Mouse (Mus musculus): ENCODE data around the gene Capns2. TPM values are rescaled to one million over a fixed set of nuclear protein-coding genes. Genes with fewer than 3 reads are reported as not detected.
"Not testable (repeated sequence)": the region's sequence is repeated elsewhere in the genome, so short reads cannot be mapped to it uniquely, and the experiment has no call there.

The Capns2 gene
- polyA plus RNA-seq, 1 experiment from 2014 or later: 0.27 TPM

DNA sequence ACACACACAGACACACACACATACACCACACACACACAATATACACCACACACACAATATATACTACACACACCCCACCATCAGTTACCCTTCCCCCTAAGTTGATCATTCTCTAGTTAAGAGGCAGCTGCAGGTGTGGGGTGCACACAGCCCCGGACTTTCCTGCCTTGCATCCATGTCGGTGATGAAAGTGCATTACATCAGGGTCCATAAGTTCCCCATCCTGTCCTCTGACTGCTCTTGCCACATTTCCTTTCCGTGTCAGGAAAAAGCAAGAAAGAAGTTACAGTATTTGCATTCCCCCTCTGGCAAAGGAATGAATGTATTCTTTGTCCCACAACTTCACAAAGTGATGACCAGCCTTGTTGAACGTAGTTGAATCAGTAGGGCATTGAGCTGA, 20.0 kb upstream of the Capns2 start:
- no peak overlapping the region for H3K4me3 ChIP-seq

GRCm38 (mm10) chr8:92883771-92884170, 17.4 kb upstream of the Capns2 start:
- no peaks in the 10 kb centered on the region for H3K4me1 ChIP-seq (replicated peaks)
- H3K9me3 ChIP-seq: no peaks in the 10 kb centered on the region
- ATAC-seq (ENCODE audit: low read depth): no peak
- no peak overlapping the region for H3K4me2 ChIP-seq
- peaks cover 11% of the 10 kb centered on the region for H3K36me3 ChIP-seq
- H3K9ac ChIP-seq: no peak overlapping the region
- H3K27ac ChIP-seq (replicated peaks): no peak overlapping the region
- no peaks in the 10 kb centered on the region for H3K27me3 ChIP-seq
- no peak overlapping the region for H3K4me3 ChIP-seq
- 75% methylated on average over 2 of the region's 2 CpGs for WGBS

More for the DNA sequence above, 20.0 kb upstream of the Capns2 start:
- Histone ChIP-seq H3K27ac (replicated peaks) (no peak overlapping the region), H3K9ac (no peak overlapping the region), H3K9me3 (no peaks in the 10 kb centered on the region), H3K4me1 (replicated peaks) (no peaks in the 10 kb centered on the region), H3K36me3 (peaks cover 11% of the 10 kb centered on the region), H3K27me3 (no peaks in the 10 kb centered on the region), H3K4me2 (no peak overlapping the region)
- WGBS: 61% methylated on average over 4 of the region's 4 CpGs
- ATAC-seq (ENCODE audit: low read depth): no peak

GRCm38 (mm10) chr8:92892216-92892615, 9.0 kb upstream of the Capns2 start:
- WGBS: 83% methylated on average over 3 of the region's 3 CpGs
- H3K27ac ChIP-seq (replicated peaks); H3K27me3 ChIP-seq; H3K4me3 ChIP-seq; ATAC-seq (ENCODE audit: low read depth); H3K9me3 ChIP-seq; H3K9ac ChIP-seq; H3K36me3 ChIP-seq; H3K4me2 ChIP-seq; H3K4me1 ChIP-seq (replicated peaks): not testable (repeated sequence)

GRCm38 (mm10) chr8:92893870-92894269, 7.3 kb upstream of the Capns2 start:
- WGBS: 80% methylated on average over 2 of the region's 2 CpGs
- H3K9ac ChIP-seq: no peak overlapping the region

DNA sequence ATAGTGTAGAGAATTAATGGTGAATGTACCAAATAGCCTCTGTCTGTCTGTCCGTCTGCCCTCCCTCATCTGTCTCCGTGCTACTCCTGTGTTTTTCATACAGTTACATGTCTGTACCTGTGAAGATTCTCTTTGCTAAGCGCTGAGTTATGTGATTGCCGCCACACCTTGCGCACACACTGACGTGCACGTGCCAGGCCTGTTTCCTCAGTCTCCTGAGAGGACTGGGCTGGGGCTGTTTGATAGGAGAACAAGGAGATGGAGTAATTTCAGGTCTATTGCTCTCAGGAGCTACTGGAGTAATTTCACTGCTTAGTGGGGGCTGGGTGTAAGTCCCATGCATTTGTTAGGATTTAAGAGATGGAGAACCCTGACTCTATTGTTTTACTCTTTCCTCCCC, 6.2 kb upstream of the Capns2 start:
- 79% methylated on average over 7 of the region's 7 CpGs for WGBS
- H3K36me3 ChIP-seq: no peaks in the 10 kb centered on the region; the same call in 1 of the 2 replicates
- no peaks in the 10 kb centered on the region for H3K9me3 ChIP-seq
- no peak overlapping the region for H3K4me3 ChIP-seq
- H3K27me3 ChIP-seq: no peaks in the 10 kb centered on the region
- no peak overlapping the region for H3K27ac ChIP-seq (replicated peaks)
- H3K9ac ChIP-seq: no peak overlapping the region
- no peak overlapping the region for H3K4me2 ChIP-seq
- no peak for ATAC-seq (ENCODE audit: low read depth)
- 0 out of 2 replicates have a peak, but pooled peaks cover 4% of the 10 kb centered on the region for H3K4me1 ChIP-seq (replicated peaks)

More at GRCm38 (mm10) chr8:92893870-92894269, 7.3 kb upstream of the Capns2 start:
- Histone ChIP-seq H3K9me3 (no peaks in the 10 kb centered on the region), H3K4me3 (no peak overlapping the region), H3K36me3 (no peaks in the 10 kb centered on the region; the same call in 1 of the 2 replicates), H3K27me3 (no peaks in the 10 kb centered on the region), H3K4me1 (replicated peaks) (0 out of 2 replicates have a peak, but pooled peaks cover 4% of the 10 kb centered on the region), H3K27ac (replicated peaks) (no peak overlapping the region), H3K4me2 (no peak overlapping the region)
- no peak for ATAC-seq (ENCODE audit: low read depth)

- H3K4me2 ChIP-seq: no peak overlapping the region
- 0 out of 2 replicates have a peak, but pooled peaks cover 4% of the 10 kb centered on the region for H3K4me1 ChIP-seq (replicated peaks)
- no peak overlapping the region for H3K4me3 ChIP-seq
- H3K27me3 ChIP-seq: no peaks in the 10 kb centered on the region
- no peaks in the 10 kb centered on the region for H3K9me3 ChIP-seq
- no peak overlapping the region for H3K27ac ChIP-seq (replicated peaks)
- H3K9ac ChIP-seq: no peak overlapping the region
- no peak for ATAC-seq (ENCODE audit: low read depth)
- WGBS: 75% methylated on average over 1 of the region's 1 CpGs
- H3K36me3 ChIP-seq: no peaks in the 10 kb centered on the region
Observed at GRCm38 (mm10) chr8:92896056-92896455, 5.2 kb upstream of the Capns2 start.

DNA sequence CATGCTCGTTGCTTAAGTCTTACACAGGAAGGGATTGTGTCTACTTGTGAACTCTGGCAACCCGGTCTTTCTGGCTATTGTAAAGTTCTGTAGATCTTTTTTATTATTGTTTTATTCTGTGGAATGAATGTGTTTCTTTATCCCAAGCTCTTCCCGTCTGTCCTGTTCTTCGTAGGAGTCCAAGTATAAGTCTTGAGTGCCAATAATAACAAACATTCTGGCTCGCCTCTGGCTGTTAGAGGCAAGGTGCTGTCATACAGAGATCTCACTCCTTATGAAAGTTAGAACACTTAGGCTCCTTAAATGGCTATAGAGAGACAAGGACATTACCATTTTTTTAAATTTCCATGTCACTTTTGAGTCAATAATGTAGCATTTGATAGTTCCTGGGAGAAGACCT, 4.6 kb upstream of the Capns2 start:
- Histone ChIP-seq H3K4me1 (replicated peaks) (0 out of 2 replicates have a peak, but pooled peaks cover 4% of the 10 kb centered on the region), H3K4me3 (no peak overlapping the region), H3K27ac (replicated peaks) (no peak overlapping the region), H3K4me2 (no peak overlapping the region), H3K9ac (no peak overlapping the region), H3K9me3 (no peaks in the 10 kb centered on the region), H3K36me3 (no peaks in the 10 kb centered on the region), H3K27me3 (no peaks in the 10 kb centered on the region)
- no peak for ATAC-seq (ENCODE audit: low read depth)
- 74% methylated on average over 5 of the region's 5 CpGs for WGBS

DNA sequence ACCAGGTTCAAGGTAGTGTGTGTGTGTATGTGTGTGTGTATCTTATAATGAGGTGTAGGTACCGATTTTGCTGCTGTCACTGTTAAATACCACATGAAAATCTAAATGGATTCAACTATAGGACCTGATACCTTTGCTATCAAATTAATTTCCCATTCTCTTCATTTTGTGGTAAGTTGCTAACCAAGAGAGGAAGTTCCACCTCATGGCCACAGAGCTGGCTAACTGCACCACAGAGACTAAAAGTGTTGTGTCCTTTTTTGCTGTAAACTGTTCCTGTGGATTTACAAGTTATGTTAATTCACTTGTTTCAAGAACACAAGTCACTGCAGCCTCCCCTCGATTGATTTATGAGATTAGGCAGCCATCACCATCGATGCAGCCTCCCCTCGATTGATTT, 3.4 kb upstream of the Capns2 start:
- peaks cover 6% of the 10 kb centered on the region; the same call in 1 of the 2 replicates for H3K36me3 ChIP-seq
- H3K4me1 ChIP-seq (replicated peaks): 0 out of 2 replicates have a peak, but pooled peaks cover 4% of the 10 kb centered on the region
- no peak overlapping the region for H3K4me3 ChIP-seq
- no peak for ATAC-seq (ENCODE audit: low read depth)
- no peak overlapping the region for H3K9ac ChIP-seq
- H3K27me3 ChIP-seq: no peaks in the 10 kb centered on the region
- no peak overlapping the region for H3K27ac ChIP-seq (replicated peaks)
- no peak overlapping the region for H3K4me2 ChIP-seq
- H3K9me3 ChIP-seq: no peaks in the 10 kb centered on the region
- WGBS: 74% methylated on average over 4 of the region's 4 CpGs

GRCm38 (mm10) chr8:92899590-92899989, 1.6 kb upstream of the Capns2 start:
- no peak overlapping the region for H3K9ac ChIP-seq
- H3K36me3 ChIP-seq: peaks cover 6% of the 10 kb centered on the region; the same call in 1 of the 2 replicates
- WGBS: 70% methylated on average over 9 of the region's 9 CpGs
- H3K4me2 ChIP-seq: no peak overlapping the region
- H3K27ac ChIP-seq (replicated peaks): no peak overlapping the region
- H3K27me3 ChIP-seq: no peaks in the 10 kb centered on the region
- 0 out of 2 replicates have a peak, but pooled peaks cover 4% of the 10 kb centered on the region for H3K4me1 ChIP-seq (replicated peaks)
- ATAC-seq (ENCODE audit: low read depth): no peak
- no peak overlapping the region for H3K4me3 ChIP-seq
- no peaks in the 10 kb centered on the region for H3K9me3 ChIP-seq

DNA sequence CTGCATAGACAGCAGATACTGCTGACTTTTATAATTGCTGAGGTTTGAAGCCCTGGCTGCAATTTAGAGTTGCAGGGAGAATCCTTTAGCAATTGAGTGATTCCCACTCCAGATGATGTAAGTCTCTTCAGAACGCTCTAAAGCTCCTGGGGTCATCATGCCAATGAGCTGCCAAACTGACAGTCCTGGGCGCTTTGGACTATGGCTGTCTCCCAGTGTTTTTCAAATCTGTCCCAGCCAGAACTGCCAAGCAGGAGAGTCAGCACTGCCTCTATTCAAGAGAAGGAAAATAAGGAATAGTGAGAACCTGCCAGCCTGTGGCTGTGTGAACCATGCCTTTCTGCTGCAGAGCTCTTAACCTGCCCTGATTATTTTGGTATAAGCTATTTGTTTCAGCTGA, 1.8 kb downstream of the Capns2 start:
- WGBS: 76% methylated on average over 2 of the region's 2 CpGs
- ATAC-seq (ENCODE audit: low read depth): no peak

GRCm38 (mm10) chr8:92903488-92904135, 2.4 kb downstream of the Capns2 start:
- H3K4me3 ChIP-seq: no peak overlapping the region
- ATAC-seq (ENCODE audit: low read depth): no peak
- no peaks in the 10 kb centered on the region for H3K9me3 ChIP-seq
- no peak overlapping the region for H3K27ac ChIP-seq (replicated peaks)
- H3K27me3 ChIP-seq: no peaks in the 10 kb centered on the region
- H3K4me2 ChIP-seq: no peak overlapping the region
- no peaks in the 10 kb centered on the region for H3K4me1 ChIP-seq (replicated peaks)
- WGBS: 88% methylated on average over 11 of the region's 11 CpGs
- H3K9ac ChIP-seq: no peak overlapping the region
- H3K36me3 ChIP-seq: peaks cover 6% of the 10 kb centered on the region; the same call in 1 of the 2 replicates

More for the DNA sequence above, 1.8 kb downstream of the Capns2 start:
- Histone ChIP-seq H3K27ac (replicated peaks) (no peak overlapping the region; the same call in 1 of the 2 replicates), H3K36me3 (peaks cover 6% of the 10 kb centered on the region; the same call in 1 of the 2 replicates), H3K9ac (no peak overlapping the region), H3K4me1 (replicated peaks) (no peaks in the 10 kb centered on the region), H3K27me3 (no peaks in the 10 kb centered on the region), H3K4me2 (no peak overlapping the region), H3K4me3 (no peak overlapping the region), H3K9me3 (no peaks in the 10 kb centered on the region)

GRCm38 (mm10) chr8:92906553-92906952, 5.3 kb downstream of the Capns2 start:
- Histone ChIP-seq H3K36me3 (peaks cover 6% of the 10 kb centered on the region; the same call in 1 of the 2 replicates), H3K9me3 (no peaks in the 10 kb centered on the region), H3K4me1 (replicated peaks) (no peaks in the 10 kb centered on the region), H3K4me3 (no peak overlapping the region), H3K9ac (no peak overlapping the region), H3K27me3 (no peaks in the 10 kb centered on the region), H3K27ac (replicated peaks) (no peak overlapping the region), H3K4me2 (no peak overlapping the region)
- no peak for ATAC-seq (ENCODE audit: low read depth)
- WGBS: 93% methylated on average over 9 of the region's 9 CpGs

DNA sequence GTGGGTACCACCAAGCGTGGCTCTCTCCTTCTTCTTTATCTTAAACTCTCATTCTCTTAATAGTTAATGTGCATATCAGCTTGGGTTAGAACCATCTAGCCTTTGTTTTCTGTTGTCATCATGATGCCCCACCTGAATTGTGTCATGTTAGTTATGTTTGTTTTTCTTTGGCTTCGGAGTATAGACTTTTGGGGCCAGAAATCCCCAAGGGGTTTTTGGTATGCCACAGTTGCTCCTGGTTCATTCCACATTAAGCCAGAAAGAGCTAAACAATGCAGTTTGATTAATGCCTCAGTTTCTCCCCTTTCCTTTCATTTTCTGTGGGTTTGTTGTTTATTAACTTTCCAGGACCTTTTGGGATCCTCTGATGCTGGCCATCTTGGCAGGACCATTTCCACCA, 7.2 kb downstream of the Capns2 start:
- WGBS: 89% methylated on average over 2 of the region's 2 CpGs
- Histone ChIP-seq H3K9ac (no peak overlapping the region), H3K4me1 (replicated peaks) (no peaks in the 10 kb centered on the region), H3K9me3 (no peaks in the 10 kb centered on the region), H3K36me3 (no peaks in the 10 kb centered on the region), H3K4me3 (no peak overlapping the region), H3K27ac (replicated peaks) (no peak overlapping the region), H3K27me3 (no peaks in the 10 kb centered on the region), H3K4me2 (no peak overlapping the region)
- ATAC-seq (ENCODE audit: low read depth): no peak
